Mouse (Mus musculus): ENCODE measurements around the gene Pygl.
"Not testable (repeated sequence)": the region's sequence is repeated elsewhere in the genome, so short reads cannot be mapped to it uniquely, and the experiment has no call there.

The Pygl gene

DNA sequence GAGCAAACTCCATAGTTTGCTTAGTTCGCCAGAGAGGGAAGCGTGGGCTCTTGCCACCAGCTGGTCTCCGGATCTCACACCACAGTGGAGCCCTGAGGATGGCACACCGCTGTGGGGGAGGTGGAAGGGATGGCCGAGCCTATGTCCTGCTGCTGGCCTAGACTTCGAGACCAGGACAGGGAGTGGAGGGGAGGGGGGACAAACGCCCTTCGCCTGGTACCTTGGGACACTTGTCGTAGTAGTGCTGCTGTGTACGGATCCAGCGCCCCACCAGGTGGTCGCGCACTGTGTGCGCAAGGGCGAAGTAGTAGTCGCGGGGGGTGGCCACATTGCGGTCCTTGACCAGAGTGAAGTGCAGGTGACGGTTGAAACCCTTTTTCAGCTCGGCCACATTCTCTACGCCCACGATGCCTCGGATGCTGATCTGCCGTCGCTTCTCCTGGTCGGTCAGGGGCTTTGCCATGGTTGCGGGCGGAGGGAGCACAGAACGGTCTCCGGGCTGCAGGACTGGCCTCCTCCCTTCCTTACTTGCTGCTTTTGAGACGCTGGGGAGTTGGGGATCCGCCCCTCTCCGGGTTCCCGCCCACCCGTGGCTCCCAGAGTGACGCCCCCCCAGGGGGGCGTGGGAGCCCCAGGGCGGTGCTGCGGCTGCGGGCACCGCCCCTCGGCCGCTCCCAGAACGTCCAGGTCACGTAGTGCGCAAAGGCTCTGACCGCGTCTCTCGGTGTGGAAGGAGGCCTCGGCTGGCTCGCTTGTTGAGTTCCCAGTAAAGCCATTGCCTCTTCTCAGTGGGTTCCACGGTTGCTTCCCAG lies 4.0 kb downstream of the Pygl start:
- peak; percentile 47 for DNase-seq (ENCODE audit: low read depth, low spot score)

DNA sequence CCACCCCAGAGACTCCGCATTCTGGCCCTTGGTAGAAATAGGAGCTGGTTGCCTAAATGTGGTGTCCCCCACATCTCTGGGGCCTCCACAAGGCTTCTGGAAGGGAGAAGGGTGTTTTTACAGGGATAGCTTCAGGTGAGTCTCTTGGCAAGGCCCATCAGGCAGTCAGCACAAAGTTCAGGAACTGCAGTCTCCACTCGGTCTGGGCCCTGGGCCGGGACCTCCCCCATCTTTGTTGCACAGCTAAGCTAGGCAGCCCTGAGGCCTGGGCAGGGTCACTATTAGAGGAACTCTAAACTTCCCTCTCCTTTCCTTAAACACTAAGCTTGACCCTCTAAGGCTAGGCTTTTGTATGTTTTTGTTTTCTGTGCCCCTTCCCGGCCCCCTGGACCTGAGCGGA lies 4.6 kb downstream of the Pygl start:
- no peak for DNase-seq (ENCODE audit: low read depth, low spot score)

DNA sequence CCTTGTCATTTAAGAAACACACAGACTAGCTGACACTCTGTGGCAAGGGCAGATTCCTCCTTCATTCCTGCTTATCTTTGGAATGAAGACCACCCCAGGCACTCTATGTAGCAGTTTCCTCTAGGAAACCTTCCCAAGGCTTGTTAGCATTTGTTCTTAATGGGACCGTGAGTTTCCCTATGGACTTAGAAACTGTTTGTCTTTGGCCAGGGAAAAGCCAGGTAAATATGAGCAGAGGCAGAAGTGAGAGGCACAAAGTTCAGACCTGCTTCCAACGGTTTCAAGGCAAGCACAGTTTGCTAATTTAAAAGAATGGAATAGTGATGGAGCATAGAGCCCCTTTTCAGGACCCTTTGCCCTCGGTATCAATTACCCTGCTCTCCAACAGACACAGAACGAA lies 8.0 kb downstream of the Pygl start:
- no peak for DNase-seq (ENCODE audit: low read depth, low spot score)

DNA sequence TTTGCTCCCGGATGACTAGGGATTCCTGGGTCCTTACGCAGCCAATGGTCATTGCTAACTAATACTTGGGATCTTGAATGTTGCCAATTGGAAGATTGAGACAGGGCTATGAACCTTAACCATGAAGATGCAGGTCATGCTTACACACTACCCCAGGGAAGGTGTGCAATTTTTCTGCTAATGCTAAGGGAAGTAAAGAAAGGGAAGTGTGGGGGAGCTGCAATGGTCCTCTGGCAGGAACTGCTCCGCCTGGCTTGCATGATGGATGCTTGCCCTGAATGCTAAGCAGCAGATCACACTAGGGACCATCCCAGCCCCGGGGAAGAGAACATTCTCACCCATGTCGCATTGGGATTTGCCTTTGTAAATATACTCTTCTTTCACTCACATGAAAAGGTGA lies 9.9 kb downstream of the Pygl start:
- DNase-seq (ENCODE audit: low read depth, low spot score) = no peak

- DNase-seq (ENCODE audit: low read depth, low spot score) = no peak
These were observed 12.3 kb downstream of the Pygl start for GRCm38 (mm10) chr12:70218795-70219540.

GRCm38 (mm10) chr12:70216229-70216800 lies 15.0 kb downstream of the Pygl start:
- DNase-seq (ENCODE audit: low read depth, low spot score) = no peak

DNA sequence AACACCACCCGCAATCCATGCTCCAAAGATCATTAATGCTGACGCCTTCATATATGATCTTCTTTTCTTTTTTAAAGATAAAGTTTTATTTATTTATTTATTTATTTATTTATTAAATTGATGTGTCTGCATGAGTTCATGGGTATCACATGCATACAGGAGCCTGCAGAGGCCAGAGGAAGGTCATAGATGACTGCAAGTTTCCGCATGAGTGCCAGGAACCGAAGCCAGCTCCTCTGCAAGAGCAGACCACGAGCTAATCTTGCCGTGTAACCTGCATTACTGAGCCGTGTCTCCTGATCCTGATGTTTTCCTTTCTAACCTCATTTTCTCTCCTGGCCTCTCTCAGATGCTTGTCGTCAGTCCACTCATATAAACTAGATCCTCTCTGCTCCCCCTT lies 17.0 kb downstream of the Pygl start:
- no peak for DNase-seq (ENCODE audit: low read depth, low spot score)

- no peak for DNase-seq (ENCODE audit: low read depth, low spot score)
These were observed 17.7 kb downstream of the Pygl start for GRCm38 (mm10) chr12:70213601-70214000.

DNA sequence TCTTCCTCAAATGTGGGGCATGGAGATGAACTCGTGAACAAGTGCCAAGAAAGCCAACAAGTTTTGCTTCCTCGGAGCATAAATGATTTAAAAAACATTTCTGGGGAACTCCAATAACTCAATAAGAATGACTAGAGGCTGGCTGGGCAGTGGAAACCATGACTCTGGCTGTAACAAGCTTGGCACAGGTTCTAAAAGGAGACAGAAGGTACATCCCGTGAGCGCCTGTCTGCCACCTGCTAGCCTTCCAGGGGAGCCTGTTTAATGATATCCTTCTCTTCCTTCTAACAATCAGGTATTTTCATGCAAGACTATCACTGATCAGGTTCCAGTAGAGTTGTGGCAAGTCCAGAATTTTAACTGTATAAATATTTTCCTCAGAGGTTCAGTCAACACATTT lies 18.8 kb downstream of the Pygl start:
- peak; percentile 45 for DNase-seq (ENCODE audit: low read depth, low spot score)

- DNase-seq (ENCODE audit: low read depth, low spot score) = no peak
These were observed 23.1 kb downstream of the Pygl start for GRCm38 (mm10) chr12:70208214-70208613.

- no peak for DNase-seq (ENCODE audit: low read depth, low spot score)
These were observed 26.9 kb downstream of the Pygl start for GRCm38 (mm10) chr12:70204433-70204832.

- peak; percentile 27 for DNase-seq (ENCODE audit: low read depth, low spot score)
These were observed 29.3 kb downstream of the Pygl start for GRCm38 (mm10) chr12:70201926-70202529.

DNA sequence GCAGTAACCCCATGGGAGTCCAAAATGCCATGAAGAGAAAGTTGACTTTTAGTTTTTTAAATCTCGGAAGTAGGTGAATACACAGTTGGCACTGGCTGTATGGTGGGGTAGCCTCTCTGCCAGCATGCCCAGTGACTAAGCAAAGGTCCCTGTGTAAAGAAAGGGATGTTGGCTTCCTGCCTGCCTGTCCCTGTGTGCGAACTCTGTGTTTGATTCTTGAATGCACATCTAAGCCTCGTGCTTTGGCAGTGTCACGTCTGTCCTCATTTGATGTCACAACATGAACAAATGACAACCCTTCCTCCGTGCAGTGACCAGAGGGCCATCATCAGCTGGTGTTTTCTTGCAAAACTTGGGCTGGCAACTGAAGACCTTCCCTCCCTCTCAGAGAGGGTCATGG lies 34.9 kb downstream of the Pygl start:
- DNase-seq (ENCODE audit: low read depth, low spot score) = peak; percentile 24

DNA sequence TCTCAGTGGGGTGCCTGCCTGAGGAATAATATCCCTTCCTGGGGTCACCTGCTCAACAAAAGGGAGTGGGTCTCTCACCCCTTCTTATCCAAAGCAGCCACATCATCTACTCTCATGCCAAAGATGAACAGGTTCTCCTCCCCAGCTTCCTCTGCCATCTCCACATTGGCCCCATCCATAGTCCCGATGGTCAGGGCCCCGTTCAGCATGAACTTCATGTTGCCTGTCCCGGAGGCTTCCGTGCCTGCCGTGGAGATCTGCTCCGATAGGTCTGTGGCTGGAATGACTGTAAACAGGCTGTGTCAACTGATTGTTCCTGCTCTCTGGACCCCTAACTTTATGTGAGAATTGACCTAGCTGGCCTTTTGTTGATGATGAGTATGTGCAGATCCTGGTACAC lies 35.9 kb downstream of the Pygl start:
- DNase-seq (ENCODE audit: low read depth, low spot score) = no peak

DNA sequence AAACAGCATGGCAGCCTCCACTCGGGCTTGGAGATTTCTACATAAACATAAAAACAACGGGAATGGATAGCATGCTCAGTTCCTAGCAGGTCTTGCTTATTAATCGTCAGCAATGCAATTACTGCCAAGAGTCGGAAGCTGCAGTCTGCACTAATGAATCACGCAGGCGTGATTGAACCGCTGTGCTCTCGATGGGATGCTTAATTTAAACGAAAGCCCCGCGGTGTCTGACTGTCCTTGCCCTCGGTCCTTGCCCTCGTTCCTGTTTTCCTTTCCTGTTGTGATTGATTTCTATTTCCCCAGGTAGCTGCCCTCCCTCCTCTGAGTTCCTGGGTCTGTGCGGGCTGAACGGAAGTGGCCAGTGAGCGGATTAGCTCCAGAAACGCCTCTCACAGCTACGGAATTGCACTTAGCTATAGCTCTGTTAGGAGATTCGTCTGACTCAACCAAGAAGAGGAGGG lies 39.0 kb downstream of the Pygl start:
- peak; percentile 70 for DNase-seq (ENCODE audit: low read depth, low spot score)

DNA sequence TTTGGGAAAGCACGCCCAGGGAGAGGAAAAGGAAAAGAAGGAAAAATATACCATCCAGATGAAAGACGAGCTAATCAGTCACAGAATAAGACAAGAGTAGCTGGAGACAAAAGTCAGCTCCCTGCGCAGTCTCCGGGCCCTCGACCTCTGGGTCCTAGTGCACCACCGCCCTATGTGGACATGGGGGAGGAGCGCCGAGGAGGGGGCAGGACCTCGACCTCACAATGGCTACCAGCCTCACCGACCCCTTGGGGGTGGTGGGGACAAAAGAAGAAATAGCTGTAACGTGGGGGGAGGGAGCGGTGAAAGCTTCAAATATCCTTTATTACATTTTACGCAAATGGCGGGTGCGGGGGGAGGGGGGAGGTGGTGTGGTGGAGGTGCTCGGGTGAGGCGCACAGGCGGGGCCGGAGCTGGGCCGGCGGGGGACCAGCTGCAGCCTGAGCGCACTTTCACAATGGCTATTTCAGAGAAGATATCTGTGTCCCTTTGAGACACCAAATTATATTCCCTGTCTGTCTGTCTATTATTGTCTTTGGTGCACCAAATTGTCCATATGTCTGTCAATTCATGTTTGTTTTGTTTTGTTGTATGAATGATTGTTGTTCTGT lies 47.0 kb downstream of the Pygl start:
- peak; percentile 22 for DNase-seq (ENCODE audit: low read depth, low spot score)

GRCm38 (mm10) chr12:70183507-70183906 lies 47.8 kb downstream of the Pygl start:
- DNase-seq (ENCODE audit: low read depth, low spot score) = not testable (repeated sequence)

- DNase-seq (ENCODE audit: low read depth, low spot score) = peak; percentile 29
These were observed 61.3 kb downstream of the Pygl start for GRCm38 (mm10) chr12:70169969-70170368.

GRCm38 (mm10) chr12:70167950-70168349 lies 63.3 kb downstream of the Pygl start:
- no peak for DNase-seq (ENCODE audit: low read depth, low spot score)

- DNase-seq (ENCODE audit: low read depth, low spot score) = no peak
These were observed 66.5 kb downstream of the Pygl start for GRCm38 (mm10) chr12:70164741-70165140.

GRCm38 (mm10) chr12:70161057-70161456 lies 70.2 kb downstream of the Pygl start:
- DNase-seq (ENCODE audit: low read depth, low spot score) = no peak

Data from brain, adult 2 months (tissue).